Mouse (Mus musculus) thymus, postnatal 4 days (tissue): ENCODE measurements around the gene Msh5.
A peak's percentile ranks its signal among the peaks of the same experiment; 100 is the strongest.
"Not testable (repeated sequence)": the region's sequence is repeated elsewhere in the genome, so short reads cannot be mapped to it uniquely, and the experiment has no call there.

Experiments used
- DNase-seq: peaks from one replicate; pipeline ENCODE4 v3.0.0; 2021

Gene Msh5

DNA sequence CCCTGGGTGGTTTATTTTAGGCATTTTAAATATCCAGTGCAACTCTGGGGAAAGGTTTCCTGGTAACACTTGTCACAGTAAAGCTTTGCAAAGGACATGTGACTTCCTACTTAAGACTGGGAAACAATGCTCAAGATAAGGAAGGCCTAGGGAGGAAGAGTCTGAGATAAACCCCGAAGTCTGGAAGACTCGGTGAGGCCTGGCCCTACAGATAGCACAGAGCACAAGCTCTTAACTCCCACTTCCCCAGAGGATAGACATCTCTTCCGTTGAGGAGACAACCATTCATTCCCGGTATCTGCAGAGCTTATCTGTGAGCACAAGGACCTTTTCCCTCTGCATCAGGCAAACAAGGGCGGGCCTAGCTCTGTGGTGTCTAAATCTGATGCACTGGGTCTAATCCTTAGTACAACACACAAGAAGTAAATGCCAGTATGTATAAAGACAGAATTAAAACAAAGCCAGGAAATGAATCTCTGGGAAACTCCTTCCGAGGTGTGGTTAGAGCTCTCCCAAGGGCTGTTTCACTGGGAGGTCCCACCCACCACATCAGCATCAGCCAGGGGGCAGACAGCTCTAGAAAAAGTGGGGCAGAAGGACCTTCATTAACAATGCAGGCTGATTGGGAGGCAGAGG lies 24.6 kb downstream of the Msh5 start:
- no peak for DNase-seq

DNA sequence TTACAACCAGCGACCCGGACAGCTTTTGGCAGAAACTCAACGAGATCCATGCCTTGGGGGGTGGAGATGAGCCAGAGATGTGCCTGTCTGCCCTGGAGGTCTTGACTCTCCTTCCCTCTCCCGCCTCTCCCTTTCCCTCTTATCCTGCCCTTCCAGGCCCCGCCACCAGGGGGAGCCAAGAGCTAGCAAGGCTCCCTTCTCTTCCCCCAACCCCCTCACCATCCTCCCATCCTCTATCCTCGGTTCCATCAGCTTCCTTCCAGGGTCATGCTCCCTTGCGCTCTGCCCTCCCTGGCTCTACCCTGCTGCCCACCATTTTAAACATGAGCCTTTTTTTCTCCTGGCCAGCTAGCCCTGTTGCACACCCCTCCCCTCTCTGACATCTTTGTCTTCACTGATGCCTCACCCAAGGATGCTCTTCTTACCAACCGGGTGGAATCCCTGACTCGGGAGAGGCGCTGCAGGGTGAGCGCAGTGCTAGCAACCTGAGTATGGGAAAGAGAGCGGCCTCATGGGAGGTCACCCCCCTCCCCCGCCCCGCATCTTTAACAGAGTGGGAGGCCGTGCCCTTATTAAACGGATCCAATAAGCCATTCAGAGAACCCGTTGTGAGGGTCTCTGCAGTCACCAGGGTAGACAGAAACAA lies 25.3 kb downstream of the Msh5 start:
- peak; percentile 97 for DNase-seq

DNA sequence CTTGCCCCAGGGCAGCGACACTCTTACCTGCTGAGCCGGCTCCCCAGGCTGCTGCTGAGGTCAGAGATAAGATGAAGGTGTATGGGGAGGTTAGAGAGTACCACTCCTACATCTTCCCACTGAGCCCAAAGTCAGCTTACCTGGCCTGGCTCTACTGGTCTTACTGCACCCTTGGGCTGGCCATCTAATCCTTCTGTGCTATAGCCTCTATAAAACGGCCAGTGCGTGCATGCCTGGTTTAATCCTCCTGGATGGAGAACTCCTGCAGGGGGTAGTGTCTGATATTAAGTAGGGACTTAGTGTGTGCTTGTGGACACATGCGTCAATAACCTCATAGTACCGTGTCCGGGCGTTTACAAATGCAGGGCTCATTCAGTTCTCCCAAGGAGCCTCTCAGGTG lies 26.0 kb downstream of the Msh5 start:
- no peak for DNase-seq

DNA sequence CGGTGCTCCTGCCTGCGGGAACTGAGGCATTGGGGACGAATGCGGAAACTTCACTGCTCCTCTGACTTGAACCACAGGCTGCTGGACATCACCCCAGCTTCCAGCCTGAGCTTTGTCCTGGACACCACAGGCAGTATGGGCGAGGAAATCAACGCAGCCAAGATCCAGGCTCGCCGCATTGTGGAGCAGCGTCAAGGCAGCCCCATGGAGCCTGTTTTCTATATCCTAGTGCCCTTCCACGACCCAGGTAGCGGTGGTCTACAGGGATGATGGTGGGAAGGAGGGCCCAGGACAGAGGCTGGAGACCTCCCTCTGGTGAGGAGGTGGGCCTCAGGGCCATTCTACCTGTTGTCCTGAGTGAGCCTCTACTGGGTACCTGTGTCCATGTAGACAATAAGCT lies 26.7 kb downstream of the Msh5 start:
- DNase-seq = no peak

DNA sequence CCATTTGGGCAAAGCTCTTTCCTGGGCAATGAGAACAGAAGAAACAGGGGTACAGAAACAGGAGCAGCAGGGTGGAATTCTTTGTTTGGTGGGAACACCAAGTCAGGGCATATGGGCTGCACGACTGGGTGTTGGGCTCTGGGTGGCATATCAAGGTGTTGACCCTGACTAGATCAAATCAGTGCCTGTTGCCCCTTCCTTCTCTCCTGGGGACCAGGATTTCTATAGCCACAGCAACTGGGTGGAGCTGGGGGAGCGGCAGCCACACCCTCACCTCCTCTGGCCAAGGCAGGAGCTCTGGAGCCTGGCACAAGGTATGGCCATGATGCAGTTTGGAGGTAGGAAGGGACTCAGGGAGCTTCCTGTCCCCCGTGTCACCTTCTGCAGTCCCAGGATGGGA lies 28.4 kb downstream of the Msh5 start:
- DNase-seq = no peak

DNA sequence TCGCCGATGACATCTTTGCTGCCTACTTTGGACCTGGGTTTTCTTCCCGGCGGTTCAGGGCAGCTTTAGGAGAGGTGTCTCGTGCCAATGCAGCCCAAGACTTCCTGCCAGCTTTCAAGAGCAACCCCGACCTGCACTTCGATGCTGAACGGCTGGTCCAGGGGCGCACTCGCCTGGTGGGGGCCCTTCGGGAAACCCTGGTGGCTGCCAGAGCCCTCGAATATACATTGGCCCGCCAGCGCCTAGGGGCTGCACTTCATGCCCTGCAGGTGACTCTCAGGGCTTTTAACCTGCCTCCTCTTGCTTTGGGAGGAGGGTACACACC lies 28.9 kb downstream of the Msh5 start:
- DNase-seq = no peak

DNA sequence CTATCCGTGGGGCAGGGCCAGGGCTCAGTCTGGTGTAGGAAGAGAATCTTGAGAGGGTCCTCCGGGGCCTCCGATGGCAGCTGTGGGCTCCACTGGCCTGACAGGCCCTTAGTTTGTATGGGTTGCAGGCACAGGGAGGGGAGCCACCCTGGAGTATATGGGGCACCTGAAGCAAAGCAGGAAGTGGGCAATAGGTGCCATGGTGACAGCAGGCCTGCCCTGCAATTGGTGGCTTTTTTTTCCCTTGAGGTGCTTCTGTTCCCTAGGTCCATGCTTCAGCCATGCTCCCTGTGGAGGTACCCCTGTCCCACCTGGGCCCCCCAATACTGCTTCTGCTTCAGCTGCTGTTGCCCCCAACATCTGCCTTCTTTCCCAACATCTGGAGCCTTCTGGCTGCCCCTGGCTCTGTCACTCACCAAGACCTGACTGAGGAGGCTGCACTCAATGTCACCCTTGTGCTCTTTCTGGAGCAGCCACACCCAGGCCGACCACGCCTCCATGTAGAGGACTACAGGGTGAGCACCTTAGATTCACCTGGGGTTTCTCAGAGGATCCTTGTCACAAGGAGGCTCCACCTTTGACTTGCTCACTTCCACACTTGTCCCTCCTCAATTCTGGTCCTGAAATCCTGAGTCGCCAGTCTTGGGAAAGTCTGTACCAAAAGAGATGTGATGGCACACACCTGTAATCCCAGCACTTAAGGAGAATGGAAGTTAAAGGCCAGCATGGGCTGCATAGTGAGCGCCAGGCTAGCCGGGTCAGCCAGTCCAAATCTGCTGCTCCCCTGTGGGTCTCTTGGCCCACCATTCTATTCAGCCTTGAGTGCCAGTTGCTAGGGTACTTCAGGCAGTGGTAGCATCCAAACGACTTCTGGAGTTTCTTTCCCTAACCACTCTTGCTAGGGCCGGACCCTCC lies 29.5 kb downstream of the Msh5 start:
- DNase-seq = peak; percentile 52

DNA sequence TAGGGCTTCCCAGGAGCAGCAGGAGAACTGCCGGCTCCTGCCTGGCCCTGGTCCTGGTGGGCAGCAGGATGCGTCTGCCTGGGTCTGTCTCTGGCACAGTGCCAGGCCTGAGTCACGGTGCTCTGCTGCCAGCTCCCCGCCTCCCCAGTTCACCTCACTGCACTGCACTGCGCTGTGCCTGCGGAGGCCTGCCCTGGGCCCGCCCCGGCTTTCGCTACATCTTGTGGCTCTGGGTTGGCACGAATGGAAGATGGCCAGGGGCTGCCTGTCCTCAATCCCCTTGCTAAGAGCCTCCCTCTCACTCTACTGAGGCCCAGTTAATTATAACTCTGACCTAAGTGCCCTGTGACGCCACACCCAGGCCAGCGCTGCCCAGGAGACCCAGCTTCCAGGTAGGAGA lies 30.2 kb downstream of the Msh5 start, which contains the start of gene Vwa7:
Gene Vwa7, plus strand, starts transcription at position 204 of the 400 bp plus-strand sequence.
- no peak for DNase-seq

DNA sequence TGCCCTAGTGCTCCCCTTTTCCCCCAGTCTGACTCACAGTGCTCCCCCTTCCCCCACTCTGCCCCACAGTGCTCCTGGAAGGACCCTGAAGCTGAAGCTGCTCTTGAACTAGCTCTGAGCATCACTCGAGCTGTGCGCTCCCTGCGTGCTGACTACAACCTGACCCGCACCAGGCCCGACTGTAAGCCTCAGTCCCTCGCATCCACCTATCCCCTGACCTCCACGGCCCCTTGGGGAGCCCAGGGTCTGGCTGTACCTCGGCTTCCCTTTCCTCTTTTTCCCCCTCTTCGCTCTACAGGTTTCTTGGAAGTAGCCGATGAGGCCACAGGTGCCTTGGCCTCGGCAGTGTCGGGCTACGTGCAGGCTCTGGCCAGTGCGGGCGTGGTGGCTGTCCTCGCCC lies 31.2 kb downstream of the Msh5 start:
- no peak for DNase-seq

DNA sequence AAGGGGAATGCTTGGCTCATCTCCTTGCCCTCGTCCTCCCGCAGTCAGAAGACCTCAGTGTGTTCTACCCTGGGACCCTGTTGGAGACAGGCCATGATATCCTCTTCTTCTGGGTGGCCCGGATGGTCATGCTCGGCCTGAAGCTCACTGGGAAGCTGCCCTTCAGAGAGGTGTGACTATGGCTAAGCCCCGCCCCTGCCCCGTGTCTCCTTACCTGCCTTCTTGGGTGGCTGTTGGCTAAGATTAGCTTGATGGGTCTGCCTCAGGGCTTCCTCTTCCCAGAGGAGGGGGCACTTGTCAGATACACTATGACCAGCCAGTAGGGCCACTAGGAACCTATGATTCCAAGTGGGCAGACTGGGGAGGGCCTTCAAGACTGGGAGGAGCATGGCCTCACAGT lies 33.3 kb downstream of the Msh5 start:
- DNase-seq = no peak

DNA sequence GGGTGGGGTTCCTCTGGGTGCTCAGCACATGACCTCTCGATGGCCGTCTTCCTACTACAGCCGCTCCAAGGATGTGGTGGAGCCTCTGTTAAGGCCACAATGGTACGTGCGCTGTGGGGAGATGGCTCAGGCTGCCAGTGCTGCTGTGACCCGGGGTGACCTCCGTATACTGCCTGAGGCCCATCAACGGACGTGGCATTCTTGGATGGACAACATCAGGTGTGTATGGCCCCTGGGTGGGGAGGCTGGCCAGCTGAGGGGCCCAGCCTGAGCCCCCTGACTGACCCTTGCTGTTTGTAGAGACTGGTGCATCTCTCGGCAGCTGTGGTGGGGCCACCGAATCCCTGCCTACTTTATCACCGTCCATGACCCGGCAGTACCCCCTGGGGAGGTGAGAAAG lies 34.1 kb downstream of the Msh5 start:
- no peak for DNase-seq

DNA sequence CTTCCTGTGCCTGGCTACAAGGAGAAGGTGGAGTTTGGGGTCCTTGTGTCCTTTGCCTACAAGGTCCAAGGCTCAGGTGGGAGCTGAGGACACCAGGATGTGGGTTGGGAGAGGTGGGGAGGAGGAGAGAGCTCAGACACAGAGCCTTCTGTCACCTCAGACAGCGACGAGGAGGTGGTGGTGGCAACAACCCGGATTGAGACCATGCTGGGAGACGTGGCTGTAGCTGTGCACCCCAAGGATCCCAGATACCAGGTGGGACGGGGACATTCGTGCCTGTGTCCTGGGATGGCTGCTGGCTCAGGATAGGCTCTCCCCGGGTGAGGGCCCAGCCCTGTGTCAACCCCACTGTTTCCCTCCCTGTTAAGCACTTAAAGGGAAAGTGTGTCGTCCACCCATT lies 35.1 kb downstream of the Msh5 start:
- DNase-seq = no peak

DNA sequence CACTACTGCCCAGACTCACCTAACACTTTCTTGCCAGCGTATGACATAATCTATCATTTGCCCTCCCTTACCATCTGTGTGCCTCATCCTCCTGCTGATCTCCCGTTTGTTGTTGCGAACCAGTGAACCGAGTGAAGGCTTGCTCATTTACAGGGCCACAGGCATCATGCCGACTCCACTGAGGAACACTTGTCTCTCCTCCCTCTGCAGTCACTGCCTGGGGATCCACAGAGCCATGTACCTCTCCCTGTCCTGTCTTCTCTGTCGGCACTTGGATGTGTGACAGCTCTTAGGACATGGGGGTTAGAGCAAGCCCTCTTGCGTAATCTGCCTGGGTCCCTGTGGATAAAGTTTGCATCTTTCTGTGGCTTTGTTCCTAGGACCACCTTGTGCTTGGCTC lies 37.0 kb downstream of the Msh5 start:
- DNase-seq = no peak

DNA sequence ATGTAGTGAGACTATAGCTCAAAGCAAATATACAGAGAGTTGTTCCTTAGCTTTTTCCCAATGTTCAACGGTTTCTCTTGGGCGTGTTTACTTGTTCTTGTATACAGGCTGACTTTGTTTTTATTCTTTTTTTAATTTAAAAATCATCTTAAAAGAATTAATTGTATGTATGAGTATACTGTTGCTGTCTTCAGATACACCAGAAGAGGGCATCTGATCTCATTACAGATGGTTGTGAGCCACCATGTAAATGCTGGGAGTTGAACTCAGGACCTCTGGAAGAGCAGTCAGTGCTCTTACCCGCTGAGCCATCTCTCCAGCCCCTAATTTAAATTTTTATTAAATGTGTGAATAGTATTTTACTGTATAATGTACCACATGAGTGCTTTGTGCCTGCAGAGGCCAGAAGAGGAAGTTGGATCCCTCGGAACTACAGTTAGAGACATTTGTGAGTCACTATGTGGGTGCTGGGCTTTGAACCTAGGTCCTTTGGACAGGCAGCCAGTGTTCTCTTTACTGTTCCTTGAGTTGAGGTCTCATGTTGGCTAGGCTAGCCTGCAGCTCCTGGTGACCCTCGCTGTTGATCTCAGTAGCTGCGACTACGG lies 39.1 kb downstream of the Msh5 start:
- no peak for DNase-seq

DNA sequence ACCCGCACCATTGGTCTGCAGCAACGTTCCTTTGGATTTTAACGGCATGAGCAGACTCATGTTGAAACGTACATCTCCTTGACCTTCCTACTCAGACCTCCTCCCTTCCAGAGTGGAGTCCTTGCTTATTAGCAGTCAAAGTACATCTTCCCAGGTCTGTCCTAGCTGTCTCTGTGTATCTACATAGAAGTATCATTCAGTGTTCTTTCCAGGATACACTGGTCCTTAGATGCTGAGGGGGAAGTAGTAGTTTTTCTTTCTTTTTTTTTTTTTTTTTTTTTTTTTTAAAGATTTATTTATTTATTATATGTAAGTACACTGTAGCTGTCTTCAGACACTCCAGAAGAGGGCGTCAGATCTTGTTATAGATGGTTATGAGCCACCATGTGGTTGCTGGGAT lies 40.6 kb downstream of the Msh5 start:
- DNase-seq = not testable (repeated sequence)

DNA sequence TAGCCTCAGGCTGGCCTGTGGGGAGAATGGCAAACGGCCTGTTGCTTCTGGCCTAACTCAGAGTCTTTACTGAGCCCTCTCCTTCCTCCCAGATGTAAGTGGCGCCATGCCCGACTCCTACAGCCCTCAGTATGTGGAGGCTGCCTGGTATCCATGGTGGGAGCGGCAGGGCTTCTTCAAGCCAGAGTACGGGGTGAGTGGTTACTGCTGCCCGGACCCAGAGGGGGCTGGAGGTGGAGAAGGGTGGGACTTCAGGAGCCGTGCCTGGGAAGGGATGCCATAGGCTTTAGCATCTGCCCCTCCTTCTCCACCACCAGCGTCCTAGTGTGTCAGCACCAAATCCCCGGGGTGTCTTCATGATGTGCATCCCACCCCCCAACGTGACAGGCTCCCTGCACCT lies 41.4 kb downstream of the Msh5 start:
- DNase-seq = no peak

DNA sequence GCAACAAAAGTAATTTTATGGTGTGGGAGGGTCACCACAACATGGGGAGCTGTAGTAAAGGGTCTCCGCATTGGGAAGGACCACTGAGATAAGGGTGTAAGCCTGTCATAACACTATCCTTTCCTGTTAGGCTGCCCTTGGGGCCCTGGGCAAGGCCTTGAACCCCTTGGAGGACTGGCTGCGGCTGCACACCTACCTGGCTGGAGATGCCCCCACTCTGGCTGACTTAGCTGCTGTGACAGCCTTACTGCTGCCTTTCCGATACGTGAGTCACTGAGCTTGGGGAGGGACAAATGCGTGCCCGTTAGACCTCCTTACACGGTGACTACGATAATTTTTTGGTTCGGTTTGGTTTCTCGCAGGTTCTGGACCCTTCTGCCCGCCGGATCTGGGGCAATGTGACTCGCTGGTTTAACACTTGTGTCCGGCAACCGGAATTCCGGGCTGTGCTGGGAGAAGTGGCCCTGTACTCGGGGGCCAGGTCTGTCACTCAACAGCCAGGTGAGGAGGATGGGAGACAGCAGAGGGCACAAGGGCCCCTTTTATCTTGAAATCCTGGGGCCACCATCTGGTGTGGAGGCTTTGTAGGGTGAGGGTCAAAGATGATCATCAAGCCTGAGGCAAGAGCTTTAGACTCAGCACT lies 42.3 kb downstream of the Msh5 start:
- no peak for DNase-seq

DNA sequence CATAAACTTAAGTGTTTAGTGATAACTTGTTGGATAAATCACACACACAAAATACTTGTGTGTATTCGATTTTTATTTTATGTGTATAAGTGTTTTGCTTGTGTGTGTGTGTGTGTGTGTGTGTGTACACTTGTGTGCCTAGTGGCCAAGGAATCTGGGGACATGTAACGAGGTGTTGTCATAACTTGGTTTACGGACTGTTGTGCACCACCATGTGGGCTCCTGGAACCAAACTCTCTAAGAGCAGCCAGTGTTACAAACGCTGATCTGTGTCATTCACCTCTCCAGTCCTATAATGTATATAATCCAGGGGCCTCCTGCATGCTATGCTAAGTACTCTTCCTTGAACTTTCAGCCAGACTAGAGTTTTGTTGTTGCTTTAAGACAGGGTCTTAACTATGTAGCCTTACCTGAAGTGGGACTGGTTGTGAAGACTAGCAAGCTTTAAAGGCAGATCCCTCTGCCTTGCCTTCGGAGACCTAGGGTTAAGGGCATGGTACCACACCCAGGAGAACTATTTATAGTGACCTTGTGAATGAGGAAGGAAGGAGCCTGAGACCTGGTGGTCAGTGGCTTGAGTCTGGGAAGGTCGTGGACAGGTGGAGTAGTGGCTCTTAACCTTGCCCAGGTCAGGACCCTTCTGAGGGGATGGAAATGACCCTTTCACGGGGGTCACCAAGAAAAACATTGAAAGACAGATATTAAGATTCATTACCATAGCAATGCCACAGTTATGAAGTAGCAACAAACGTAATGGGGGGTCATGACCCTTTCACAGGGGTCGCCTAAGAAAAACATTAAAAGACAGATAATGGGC lies 43.3 kb downstream of the Msh5 start:
- DNase-seq = no peak

DNA sequence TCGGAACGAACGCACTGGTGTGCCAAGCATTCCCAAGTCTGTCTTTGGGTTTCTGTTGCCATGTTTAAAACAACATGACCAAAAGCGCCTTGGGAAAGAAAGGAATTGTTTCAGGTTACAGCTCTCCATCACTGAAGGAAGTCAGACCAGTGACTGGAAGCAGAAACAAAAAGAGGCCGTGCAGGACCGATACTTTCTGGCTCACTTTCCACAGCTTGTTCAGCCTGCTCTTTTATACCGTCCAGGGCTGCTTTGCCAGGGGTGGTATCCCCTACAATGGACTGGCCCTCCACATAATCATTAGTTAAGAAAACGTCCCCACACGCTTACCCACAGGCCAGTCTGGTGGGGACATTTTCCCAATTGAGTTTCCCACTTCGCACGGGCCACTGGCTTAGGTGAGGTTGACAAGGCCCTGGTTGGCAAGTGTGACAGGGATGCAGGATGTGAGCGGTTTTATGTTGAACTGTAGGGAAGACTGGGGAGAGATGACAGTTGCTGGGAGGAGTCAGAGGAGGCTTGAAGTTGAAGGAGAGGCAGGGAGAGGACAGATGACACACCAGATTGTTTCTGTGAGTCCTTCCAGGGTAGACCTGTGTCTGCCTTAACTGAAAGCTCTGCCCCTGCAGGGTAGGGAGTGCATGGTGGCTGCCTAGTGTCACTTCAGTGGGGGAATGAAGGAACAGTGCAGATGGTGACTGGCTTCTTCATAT lies 44.2 kb downstream of the Msh5 start:
- no peak for DNase-seq

DNA sequence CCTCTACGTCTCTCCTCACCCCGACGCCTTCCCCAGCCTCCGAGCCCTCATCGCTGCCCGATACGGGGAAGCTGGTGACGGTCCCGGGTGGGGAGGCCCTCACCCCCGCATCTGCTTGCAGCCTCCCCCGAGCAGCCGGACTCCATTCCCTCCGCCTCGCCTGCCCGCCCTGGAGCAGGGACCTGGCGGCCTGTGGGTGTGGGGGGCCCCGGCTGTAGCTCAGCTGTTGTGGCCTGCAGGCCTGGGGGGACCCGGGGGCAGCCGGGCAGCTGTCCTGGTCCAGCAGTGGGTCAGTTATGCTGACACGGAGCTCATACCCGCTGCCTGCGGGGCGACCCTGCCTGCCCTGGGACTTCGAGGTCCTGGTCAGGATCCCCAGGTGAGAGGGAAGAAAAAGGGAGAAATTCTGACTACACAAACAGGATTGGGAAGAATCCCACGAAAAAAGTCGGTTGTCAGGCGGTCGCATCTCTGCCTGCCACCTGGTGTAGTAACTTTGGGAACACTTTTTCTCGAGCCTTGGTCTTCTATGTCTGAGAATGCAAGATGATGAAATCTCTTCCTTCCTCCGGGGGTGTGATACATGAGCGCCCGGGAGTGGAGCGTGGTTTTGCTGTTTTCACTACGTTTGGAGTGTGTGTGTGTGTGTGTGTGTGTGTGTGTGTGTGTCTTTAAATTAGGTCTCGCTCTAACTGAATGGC lies 44.9 kb downstream of the Msh5 start:
- DNase-seq = peak; percentile 64
